Mouse (Mus musculus) hindbrain, embryonic 11.5 days (tissue): ENCODE measurements at regions not wholly inside any gene's neighbourhood (a gene's known extent, or its start where the extent isn't known, plus 50 kb on each side); places are given as distances from the start of the nearest gene placed in this dataset.

Experiments
- ATAC-seq: fragments of 200-750 bp; cut with Nextera tagmentation; 2 replicates; pipeline ENCODE4 v1.8.0; 2017; ENCODE audit warnings: mild to moderate bottlenecking, moderate TSS enrichment, moderate library complexity; ENCODE audit not compliant: low FRiP score
- DNase-seq: peaks from one replicate; pipeline ENCODE4 v3.0.0-alpha.2; 2015; ENCODE audit warnings: low spot score
- H3K27ac ChIP-seq: fragments of 300-500 bp; sonication (generic); 2 replicates; pipeline ENCODE4 v1.5.1; 2014; ENCODE audit warnings: mild to moderate bottlenecking, low read depth, low read length
- H3K27me3 ChIP-seq: fragments of 300-500 bp; sonication (generic); 2 replicates; pipeline ENCODE4 v1.6.1; 2014; ENCODE audit warnings: mild to moderate bottlenecking, low read length, moderate library complexity, mixed read lengths; ENCODE audit not compliant: control insufficient read depth, insufficient read depth
- H3K36me3 ChIP-seq: fragments of 300-500 bp; sonication (generic); 2 replicates; pipeline ENCODE4 v1.6.1; 2014; ENCODE audit warnings: mild to moderate bottlenecking, low read length, moderate library complexity, mixed read lengths; ENCODE audit not compliant: control insufficient read depth, insufficient read depth
- H3K4me1 ChIP-seq: fragments of 300-500 bp; sonication (generic); replicated peaks from 2 replicates; pipeline ENCODE4 v1.6.1; 2014; ENCODE audit warnings: low read length, mixed read lengths; ENCODE audit not compliant: control insufficient read depth, insufficient read depth
- H3K4me2 ChIP-seq: fragments of 300-500 bp; sonication (generic); replicated peaks from 2 replicates; pipeline ENCODE4 v1.6.1; 2014; ENCODE audit warnings: mild to moderate bottlenecking, low read depth, low read length
- H3K4me3 ChIP-seq: fragments of 300-500 bp; sonication (generic); 2 replicates; pipeline ENCODE4 v1.5.1; 2014; ENCODE audit warnings: low read depth, low read length
- H3K9ac ChIP-seq: fragments of 300-500 bp; sonication (generic); 2 replicates; pipeline ENCODE4 v1.6.1; 2014; ENCODE audit warnings: low read depth, low read length
- H3K9me3 ChIP-seq: fragments of 300-500 bp; sonication (generic); 2 replicates; pipeline ENCODE4 v1.6.1; 2016; ENCODE audit warnings: low read length; ENCODE audit not compliant: control insufficient read depth
- WGBS: fragments of 180-500 bp; shearing (Covaris S2); extraction: QIAGEN DNeasy Blood & Tissue Kit; methylation state at CpG from one replicate; pipeline ENCODE4 v1.1.7; 2014; 5-methylcytosine and 5-hydroxymethylcytosine counted together

GRCm38 (mm10) chr3:66537106-66537893 is 240.7 kb upstream of the Veph1 start:
- Histone ChIP-seq H3K27me3 (no peaks in the 10 kb centered on the region), H3K36me3 (no peaks in the 10 kb centered on the region), H3K27ac (no peak overlapping the region), H3K9ac (no peak overlapping the region), H3K4me1 (no peaks in the 10 kb centered on the region), H3K9me3 (no peaks in the 10 kb centered on the region), H3K4me2 (no peak overlapping the region), H3K4me3 (no peak overlapping the region)
- ATAC-seq (peak; percentile 92), DNase-seq (peak; percentile 40)
- WGBS = 38% methylated on average over 3 of the region's 3 CpGs

GRCm38 (mm10) chr3:66536673-66537072 is 240.0 kb upstream of the Veph1 start:
- no peaks in the 10 kb centered on the region for H3K36me3 ChIP-seq
- peak; percentile 41; the same call in 1 of the 2 replicates for ATAC-seq
- H3K9ac ChIP-seq = no peak overlapping the region
- H3K27ac ChIP-seq = no peak overlapping the region
- no peaks in the 10 kb centered on the region for H3K27me3 ChIP-seq
- DNase-seq = peak; percentile 13
- 73% methylated on average over 11 of the region's 11 CpGs for WGBS
- no peaks in the 10 kb centered on the region for H3K9me3 ChIP-seq
- no peaks in the 10 kb centered on the region for H3K4me1 ChIP-seq
- H3K4me3 ChIP-seq = no peak overlapping the region
- H3K4me2 ChIP-seq = no peak overlapping the region

- WGBS = 72% methylated on average over 8 of the region's 8 CpGs
- Histone ChIP-seq H3K9me3 (no peaks in the 10 kb centered on the region), H3K4me2 (no peak overlapping the region), H3K9ac (no peak overlapping the region), H3K27me3 (no peaks in the 10 kb centered on the region), H3K4me1 (no peaks in the 10 kb centered on the region), H3K27ac (no peak overlapping the region), H3K36me3 (no peaks in the 10 kb centered on the region), H3K4me3 (no peak overlapping the region)
- no peak for DNase-seq
- no peak for ATAC-seq
Observed at GRCm38 (mm10) chr3:66535786-66536529, 239.3 kb upstream of the Veph1 start.

- ATAC-seq (no peak), DNase-seq (no peak)
- H3K27me3 ChIP-seq = no peaks in the 10 kb centered on the region
- no peaks in the 10 kb centered on the region for H3K9me3 ChIP-seq
- H3K4me3 ChIP-seq = no peak overlapping the region
- no peaks in the 10 kb centered on the region for H3K36me3 ChIP-seq
- no peak overlapping the region for H3K4me2 ChIP-seq
- H3K27ac ChIP-seq = no peak overlapping the region
- H3K9ac ChIP-seq = no peak overlapping the region
- no peaks in the 10 kb centered on the region for H3K4me1 ChIP-seq
- 90% methylated on average over 1 of the region's 1 CpGs for WGBS
Observed at GRCm38 (mm10) chr3:66519925-66520324, 223.3 kb upstream of the Veph1 start.

GRCm38 (mm10) chr3:66518289-66518688 is 221.7 kb upstream of the Veph1 start:
- DNase-seq = no peak
- Histone ChIP-seq H3K27me3 (no peaks in the 10 kb centered on the region), H3K27ac (no peak overlapping the region), H3K36me3 (no peaks in the 10 kb centered on the region), H3K9me3 (no peaks in the 10 kb centered on the region), H3K4me1 (no peaks in the 10 kb centered on the region), H3K4me3 (no peak overlapping the region), H3K9ac (no peak overlapping the region), H3K4me2 (no peak overlapping the region)
- no peak for ATAC-seq
- WGBS = 64% methylated on average over 2 of the region's 2 CpGs

- ATAC-seq (no peak), DNase-seq (no peak)
- H3K4me1 ChIP-seq = no peaks in the 10 kb centered on the region
- H3K4me3 ChIP-seq = no peak overlapping the region
- H3K36me3 ChIP-seq = no peaks in the 10 kb centered on the region
- H3K27ac ChIP-seq = no peak overlapping the region
- H3K9me3 ChIP-seq = no peaks in the 10 kb centered on the region
- 87% methylated on average over 6 of the region's 6 CpGs for WGBS
- H3K4me2 ChIP-seq = no peak overlapping the region
- no peaks in the 10 kb centered on the region for H3K27me3 ChIP-seq
- H3K9ac ChIP-seq = no peak overlapping the region
Observed at GRCm38 (mm10) chr3:66515773-66516406, 219.3 kb upstream of the Veph1 start.

- 90% methylated on average over 8 of the region's 8 CpGs for WGBS
- Histone ChIP-seq H3K9ac (no peak overlapping the region), H3K4me1 (no peaks in the 10 kb centered on the region), H3K27me3 (no peaks in the 10 kb centered on the region), H3K36me3 (no peaks in the 10 kb centered on the region), H3K27ac (no peak overlapping the region), H3K4me2 (no peak overlapping the region), H3K9me3 (no peaks in the 10 kb centered on the region), H3K4me3 (no peak overlapping the region)
- DNase-seq = no peak
- ATAC-seq = no peak
Observed at GRCm38 (mm10) chr3:66514587-66514986, 217.9 kb upstream of the Veph1 start.

GRCm38 (mm10) chr3:66512408-66512807 is 215.8 kb upstream of the Veph1 start:
- H3K27ac ChIP-seq = no peak overlapping the region
- H3K36me3 ChIP-seq = no peaks in the 10 kb centered on the region
- H3K9ac ChIP-seq = no peak overlapping the region
- ATAC-seq (no peak), DNase-seq (no peak)
- no peaks in the 10 kb centered on the region for H3K27me3 ChIP-seq
- H3K4me2 ChIP-seq = no peak overlapping the region
- H3K9me3 ChIP-seq = no peaks in the 10 kb centered on the region
- no peaks in the 10 kb centered on the region for H3K4me1 ChIP-seq
- no peak overlapping the region for H3K4me3 ChIP-seq
- WGBS = 95% methylated on average over 1 of the region's 1 CpGs
